Mouse (Mus musculus) cerebellum, adult 2 months (tissue): ENCODE measurements around the gene Yjefn3.

Source experiments
- CTCF ChIP-seq: fragments of 200-500 bp; IDR thresholded peaks from 2 replicates; pipeline ENCODE4 v1.5.1; 2011; ENCODE audit warnings: low read depth, mild to moderate bottlenecking, control low read depth, low read length, moderate library complexity, borderline replicate concordance; ENCODE audit not compliant: insufficient read depth
- POLR2A ChIP-seq: fragments of 200-500 bp; IDR thresholded peaks from 2 replicates; pipeline ENCODE4 v1.6.1; 2011; ENCODE audit warnings: low read length, control low read depth, borderline replicate concordance; ENCODE audit not compliant: insufficient read depth

GRCm38 (mm10) chr8:69902163-69903062, at the start of gene Yjefn3, which contains the start of the genes Tssk6 and Ndufa13:
- TF ChIP-seq CTCF (no peak), POLR2A (no peak)
